Mouse (Mus musculus): ENCODE data around the gene Tdrd5.

DNA sequence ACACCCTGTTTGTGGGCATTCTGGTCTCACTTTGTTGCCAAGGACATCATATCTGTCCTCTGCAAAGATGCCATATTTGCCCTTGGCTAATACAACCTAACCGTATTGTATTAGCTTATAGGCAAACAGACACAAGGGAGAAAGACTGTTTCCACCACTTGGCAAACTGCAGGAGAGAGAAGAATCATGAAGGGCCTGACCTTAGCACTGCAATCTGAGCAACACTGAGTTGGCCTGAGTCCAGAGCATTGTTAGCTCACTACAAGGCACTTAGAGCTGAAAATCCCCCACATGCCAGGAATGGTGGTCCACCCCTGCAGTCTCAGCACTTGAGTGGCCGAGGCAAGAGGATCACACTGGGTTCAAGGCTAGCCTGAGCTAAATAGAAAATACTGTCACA is 84.9 kb downstream of the Tdrd5 start:
- TF ChIP-seq GATA1 (IDR thresholded peaks at IDR 0.05; ENCODE audit: borderline replicate concordance, low read length), result no peak
- no peak for TF ChIP-seq CTCF (IDR thresholded peaks at IDR 0.05; ENCODE audit: low read depth, low read length)
- no peak for TF ChIP-seq POLR2AphosphoS5 (IDR thresholded peaks at IDR 0.05; ENCODE audit: insufficient replicate concordance, low read depth, low read length)
- TF ChIP-seq TAL1 (conservative IDR thresholded peaks at IDR 0.05; ENCODE audit: low read depth, low read length), result no peak

All from G1E (cell line).